Mouse (Mus musculus) MEL (cell line): ENCODE data around the gene Tmem144. TPM values are rescaled to one million over a fixed set of nuclear protein-coding genes. Genes with fewer than 3 reads are reported as not detected.
A peak's percentile ranks its signal among the peaks of the same experiment; 100 is the strongest.

Source experiments
- DNase-seq: peaks from one replicate; pipeline ENCODE4 v3.0.0; 2011; ENCODE audit warnings: low read depth, low spot score
- H3K27ac ChIP-seq: 2 replicates; pipeline ENCODE4 v1.5.1; 2012; ENCODE audit warnings: low read depth, mild to moderate bottlenecking, control low read depth, low read length, moderate library complexity; ENCODE audit not compliant: control insufficient read depth
- H3K27me3 ChIP-seq, 2 experiments: fragments of 150-350 bp in 1 of 2; sonication (generic) in 1 of 2; 2 replicates each; pipeline ENCODE4 v1.6.1; 2012; ENCODE audit warnings: low read length in 2 of 2, mild to moderate bottlenecking in 2 of 2, improper control_type of control experiment in 1 of 2, moderate library complexity in 1 of 2; ENCODE audit not compliant: insufficient read depth in 2 of 2, control insufficient read depth in 1 of 2
- H3K36me3 ChIP-seq, 2 experiments: 2 replicates each; pipeline ENCODE4 v1.6.1; 2012 to 2014; ENCODE audit warnings: low read length in 2 of 2, improper control_type of control experiment in 1 of 2, inconsistent platforms in 1 of 2, mild to moderate bottlenecking in 1 of 2; ENCODE audit not compliant: insufficient read depth in 2 of 2, control insufficient read depth in 1 of 2
- H3K4me1 ChIP-seq, 2 experiments: fragments of 150-350 bp in 1 of 2; sonication (generic) in 1 of 2; 2 replicates each; pipeline ENCODE4 v1.6.1; 2012; ENCODE audit warnings: low read length in 2 of 2, improper control_type of control experiment in 1 of 2, mild to moderate bottlenecking in 1 of 2; ENCODE audit not compliant: insufficient read depth in 2 of 2, control insufficient read depth in 1 of 2
- H3K4me3 ChIP-seq, 2 experiments: fragments of 150-350 bp in 1 of 2; sonication (generic) in 1 of 2; 2 replicates each; pipeline ENCODE4 v1.5.1; 2012; ENCODE audit warnings: low read depth in 2 of 2, low read length in 2 of 2, mild to moderate bottlenecking in 2 of 2, moderate library complexity in 2 of 2, control low read depth in 1 of 2, improper control_type of control experiment in 1 of 2; ENCODE audit not compliant: control insufficient read depth in 1 of 2, insufficient read depth in 1 of 2
- H3K79me2 ChIP-seq: 2 replicates; pipeline ENCODE4 v1.6.1; 2012; ENCODE audit warnings: mild to moderate bottlenecking, low read length, moderate library complexity; ENCODE audit not compliant: control insufficient read depth, poor library complexity, insufficient read depth
- H3K9ac ChIP-seq: 2 replicates; pipeline ENCODE4 v1.6.1; 2012; ENCODE audit warnings: low read depth, mild to moderate bottlenecking, control low read depth, low read length, moderate library complexity; ENCODE audit not compliant: control insufficient read depth, poor library complexity, severe bottlenecking
- H3K9me3 ChIP-seq: fragments of 150-350 bp; sonication (generic); replicated peaks from 2 replicates; pipeline ENCODE4 v1.6.1; 2012; ENCODE audit warnings: mild to moderate bottlenecking, low read length, improper control_type of control experiment, moderate library complexity; ENCODE audit not compliant: insufficient read depth
- CHD1 ChIP-seq: IDR thresholded peaks from 2 replicates; pipeline ENCODE4 v1.6.1; 2012; ENCODE audit warnings: low read depth, mild to moderate bottlenecking, inconsistent platforms, low read length, improper control_type of control experiment
- CHD2 ChIP-seq: IDR thresholded peaks from 2 replicates; pipeline ENCODE4 v1.6.1; 2011; ENCODE audit warnings: low read length, improper control_type of control experiment
- CTCF ChIP-seq, 3 experiments: IDR thresholded peaks in 2 of 3; conservative IDR thresholded peaks in 1 of 3; 2 replicates each; pipeline ENCODE4 v1.5.1; 2011 to 2012; ENCODE audit warnings: low read length in 3 of 3, low read depth in 2 of 3, mild to moderate bottlenecking in 2 of 3, improper control_type of control experiment in 1 of 3, inconsistent platforms in 1 of 3, mixed read lengths in 1 of 3, moderate library complexity in 1 of 3; ENCODE audit not compliant: control insufficient read depth in 1 of 3, insufficient read depth in 1 of 3, poor library complexity in 1 of 3, severe bottlenecking in 1 of 3
- E2F4 ChIP-seq: IDR thresholded peaks from 2 replicates; pipeline ENCODE4 v1.6.1; 2011; ENCODE audit warnings: low read depth, low read length, improper control_type of control experiment, borderline replicate concordance
- ELF1 ChIP-seq: IDR thresholded peaks from 2 replicates; pipeline ENCODE4 v1.6.1; 2014; ENCODE audit warnings: low read depth, mild to moderate bottlenecking, inconsistent platforms, low read length, improper control_type of control experiment, moderate library complexity
- EP300 ChIP-seq, 2 experiments: IDR thresholded peaks; 2 replicates each; pipeline ENCODE4 v1.6.1; 2011; ENCODE audit warnings: improper control_type of control experiment in 2 of 2, low read length in 2 of 2, low read depth in 1 of 2, mild to moderate bottlenecking in 1 of 2
- ETS1 ChIP-seq: IDR thresholded peaks from 2 replicates; pipeline ENCODE4 v1.6.1; 2012; ENCODE audit warnings: low read depth, mild to moderate bottlenecking, inconsistent platforms, low read length, improper control_type of control experiment, moderate library complexity
- GABPA ChIP-seq: IDR thresholded peaks from 2 replicates; pipeline ENCODE4 v1.6.1; 2012; ENCODE audit warnings: low read depth, mild to moderate bottlenecking, inconsistent platforms, low read length, improper control_type of control experiment, moderate library complexity
- GATA1 ChIP-seq: IDR thresholded peaks from 2 replicates; pipeline ENCODE4 v1.6.1; 2011; ENCODE audit warnings: low read depth, low read length, improper control_type of control experiment
- HCFC1 ChIP-seq: IDR thresholded peaks from 2 replicates; pipeline ENCODE4 v1.6.1; 2012; ENCODE audit warnings: low read depth, mild to moderate bottlenecking, inconsistent platforms, low read length, improper control_type of control experiment, moderate library complexity
- JUND ChIP-seq: IDR thresholded peaks from 2 replicates; pipeline ENCODE4 v1.6.1; 2011; ENCODE audit warnings: low read depth, mild to moderate bottlenecking, improper control_type of control experiment, low read length
- KAT2A ChIP-seq: conservative IDR thresholded peaks from 2 replicates; pipeline ENCODE4 v1.6.1; 2012; ENCODE audit warnings: low read depth, low read length, improper control_type of control experiment, inconsistent platforms
- MAX ChIP-seq: IDR thresholded peaks from 2 replicates; pipeline ENCODE4 v1.6.1; 2011; ENCODE audit warnings: low read length, improper control_type of control experiment
- MAZ ChIP-seq: IDR thresholded peaks from 2 replicates; pipeline ENCODE4 v1.6.1; 2012; ENCODE audit warnings: low read depth, mild to moderate bottlenecking, inconsistent platforms, low read length, improper control_type of control experiment
- MEF2A ChIP-seq: IDR thresholded peaks from 2 replicates; pipeline ENCODE4 v1.6.1; 2014; ENCODE audit warnings: low read depth, mild to moderate bottlenecking, inconsistent platforms, low read length, improper control_type of control experiment; ENCODE audit not compliant: poor library complexity, insufficient replicate concordance, severe bottlenecking; ENCODE audit errors: extremely low read depth
- MXI1 ChIP-seq: IDR thresholded peaks from 2 replicates; pipeline ENCODE4 v1.6.1; 2011; ENCODE audit warnings: mild to moderate bottlenecking, low read depth, low read length, improper control_type of control experiment
- MYB ChIP-seq: IDR thresholded peaks from 2 replicates; pipeline ENCODE4 v1.6.1; 2011; ENCODE audit warnings: mild to moderate bottlenecking, low read depth, low read length, improper control_type of control experiment
- MYC ChIP-seq: IDR thresholded peaks from 2 replicates; pipeline ENCODE4 v1.6.1; 2011; ENCODE audit warnings: low read depth, mild to moderate bottlenecking, low read length, improper control_type of control experiment, moderate library complexity
- NELFE ChIP-seq: IDR thresholded peaks from 2 replicates; pipeline ENCODE4 v1.6.1; 2011; ENCODE audit warnings: low read depth, low read length, improper control_type of control experiment
- NRF1 ChIP-seq: IDR thresholded peaks from 2 replicates; pipeline ENCODE4 v1.6.1; 2014; ENCODE audit warnings: low read depth, mild to moderate bottlenecking, inconsistent platforms, low read length, improper control_type of control experiment, moderate library complexity; ENCODE audit not compliant: poor library complexity, insufficient read depth, severe bottlenecking
- POLR2A ChIP-seq, 2 experiments: IDR thresholded peaks; 2 replicates each; pipeline ENCODE4 v1.6.1; 2011 to 2012; ENCODE audit warnings: low read length in 2 of 2, mild to moderate bottlenecking in 2 of 2, control low read depth in 1 of 2, improper control_type of control experiment in 1 of 2, low read depth in 1 of 2, moderate library complexity in 1 of 2; ENCODE audit not compliant: control insufficient read depth in 1 of 2, insufficient read depth in 1 of 2, poor library complexity in 1 of 2
- POLR2AphosphoS2 ChIP-seq: IDR thresholded peaks from 2 replicates; pipeline ENCODE4 v1.6.1; 2011; ENCODE audit warnings: low read length, improper control_type of control experiment
- RAD21 ChIP-seq: IDR thresholded peaks from 2 replicates; pipeline ENCODE4 v1.6.1; 2011; ENCODE audit warnings: mild to moderate bottlenecking, low read depth, low read length, improper control_type of control experiment
- RCOR1 ChIP-seq: IDR thresholded peaks from 2 replicates; pipeline ENCODE4 v1.6.1; 2012; ENCODE audit warnings: low read depth, mild to moderate bottlenecking, inconsistent platforms, low read length, improper control_type of control experiment
- SIN3A ChIP-seq: IDR thresholded peaks from 2 replicates; pipeline ENCODE4 v1.6.1; 2012; ENCODE audit warnings: low read length, improper control_type of control experiment, inconsistent platforms
- SMC3 ChIP-seq: IDR thresholded peaks from 2 replicates; pipeline ENCODE4 v1.6.1; 2011; ENCODE audit warnings: low read depth, low read length, improper control_type of control experiment
- TAL1 ChIP-seq: IDR thresholded peaks from 2 replicates; pipeline ENCODE4 v1.6.1; 2012; ENCODE audit warnings: mild to moderate bottlenecking, inconsistent platforms, low read length, moderate library complexity, mixed read lengths
- TBP ChIP-seq: IDR thresholded peaks from 2 replicates; pipeline ENCODE4 v1.8.0; 2011; ENCODE audit warnings: low read depth, low read length, improper control_type of control experiment
- TCF12 ChIP-seq: IDR thresholded peaks from 2 replicates; pipeline ENCODE4 v1.6.1; 2014; ENCODE audit warnings: low read depth, mild to moderate bottlenecking, inconsistent platforms, low read length, improper control_type of control experiment, moderate library complexity
- UBTF ChIP-seq: IDR thresholded peaks from 2 replicates; pipeline ENCODE4 v1.6.1; 2012; ENCODE audit warnings: low read depth, mild to moderate bottlenecking, inconsistent platforms, low read length, improper control_type of control experiment, moderate library complexity, borderline replicate concordance; ENCODE audit not compliant: insufficient read depth
- USF2 ChIP-seq, 2 experiments: IDR thresholded peaks; 2 replicates each; pipeline ENCODE4 v1.6.1; 2011 to 2012; ENCODE audit warnings: improper control_type of control experiment in 2 of 2, low read length in 2 of 2, borderline replicate concordance in 1 of 2, inconsistent platforms in 1 of 2, low read depth in 1 of 2, mild to moderate bottlenecking in 1 of 2; ENCODE audit not compliant: insufficient read depth in 1 of 2
- ZC3H11A ChIP-seq: IDR thresholded peaks from 2 replicates; pipeline ENCODE4 v1.6.1; 2012; ENCODE audit warnings: low read depth, mild to moderate bottlenecking, inconsistent platforms, low read length, improper control_type of control experiment
- ZKSCAN1 ChIP-seq: IDR thresholded peaks from 2 replicates; pipeline ENCODE4 v1.6.1; 2012; ENCODE audit warnings: low read depth, mild to moderate bottlenecking, inconsistent platforms, low read length, improper control_type of control experiment, moderate library complexity
- ZMIZ1 ChIP-seq: IDR thresholded peaks from 2 replicates; pipeline ENCODE4 v1.6.1; 2012; ENCODE audit warnings: low read depth, mild to moderate bottlenecking, inconsistent platforms, low read length, improper control_type of control experiment, moderate library complexity
- polyA plus RNA-seq, 2 experiments: library from polyadenylated mRNA; stranded (reverse) in 1 of 2; unstranded in 1 of 2; fragments of >175 nt in 1 of 2; fragments of >200 nt in 1 of 2; gene quantifications; 2 replicates each; pipeline versions ENCODE4 v1.2.1 to v1.2.4; 2012; ENCODE audit warnings: low replicate concordance in 2 of 2, low read depth in 1 of 2; ENCODE audit not compliant: insufficient read length in 2 of 2, insufficient read depth in 1 of 2, missing spikeins in 1 of 2
- total RNA-seq: library from RNA; depleted of rRNA; stranded (reverse); fragments of 300-350 nt; gene quantifications from 2 replicates; pipeline ENCODE4 v1.2.3, GENCODE M21; 2012

Gene Tmem144
- total and polyA plus RNA-seq, 3 experiments: 0.04 to 0.25 TPM; not detected in 1

- no peak for TF ChIP-seq ZMIZ1
- no peak for TF ChIP-seq SMC3
These were observed 33.2 kb upstream of the Tmem144 start (continued) for GRCm38 (mm10) chr3:79885686-79886356.

- peak; percentile 87 for DNase-seq
- H3K4me3 ChIP-seq: peak overlapping the region; percentile 62 to 68
- peak; percentile 91 for TF ChIP-seq ZC3H11A
- no peak for TF ChIP-seq GABPA
- TF ChIP-seq MAX: 0 out of 2 replicates have a peak, but pooled peaks have one; percentile 5
- TF ChIP-seq HCFC1: no peak
- TF ChIP-seq MEF2A: no peak
- peak; percentile 70; the same call in 1 of the 2 replicates for TF ChIP-seq CHD1
- TF ChIP-seq USF2 (IDR thresholded peaks at IDR 0.05; ENCODE audit: borderline replicate concordance in 1 of 2, insufficient read depth in 1 of 2, low read depth in 1 of 2, low read length in 2 of 2): no peak
- peak; percentile 94 for TF ChIP-seq SMC3
- no peak for TF ChIP-seq POLR2A (IDR thresholded peaks at IDR 0.05; ENCODE audit: control insufficient read depth in 1 of 2, insufficient read depth in 1 of 2, low read depth in 1 of 2, low read length in 2 of 2, poor library complexity in 1 of 2)
- no peak for TF ChIP-seq CHD2
- TF ChIP-seq NRF1: no peak
- TF ChIP-seq TAL1: no peak
- no peak for TF ChIP-seq UBTF
- TF ChIP-seq RCOR1: no peak
- TF ChIP-seq ELF1: no peak
- peak; percentile 51 to 84 (median 72) for TF ChIP-seq CTCF (IDR thresholded peaks at IDR 0.05 in 2 of 3, conservative IDR thresholded peaks at IDR 0.05 in 1 of 3; ENCODE audit: control insufficient read depth in 1 of 3, insufficient read depth in 1 of 3, low read depth in 2 of 3, low read length in 3 of 3, poor library complexity in 1 of 3, severe bottlenecking in 1 of 3)
- no peak for TF ChIP-seq ZKSCAN1
- TF ChIP-seq MAZ: 0 out of 2 replicates have a peak, but pooled peaks have one; percentile 49
- peak; percentile 47 for TF ChIP-seq MXI1
- no peak for TF ChIP-seq E2F4
- TF ChIP-seq TBP: no peak
- TF ChIP-seq MYB: no peak
- no peak for TF ChIP-seq ZMIZ1
- no peak for TF ChIP-seq EP300 (IDR thresholded peaks at IDR 0.05; ENCODE audit: low read depth in 1 of 2, low read length in 2 of 2)
- TF ChIP-seq GATA1: no peak
- TF ChIP-seq MYC: no peak
- no peak for TF ChIP-seq KAT2A
- no peak for TF ChIP-seq JUND
- TF ChIP-seq RAD21: peak; percentile 86
- 0 out of 2 replicates have a peak, but pooled peaks have one; percentile 11 for TF ChIP-seq TCF12
- no peak for TF ChIP-seq NELFE
- TF ChIP-seq ETS1: no peak
- peak; percentile 72; the same call in 1 of the 2 replicates for TF ChIP-seq SIN3A
- TF ChIP-seq POLR2AphosphoS2: no peak
These were observed 32.2 kb upstream of the Tmem144 start for GRCm38 (mm10) chr3:79884761-79885189.

More at GRCm38 (mm10) chr3:79884761-79885189, 32.2 kb upstream of the Tmem144 start:
- H3K79me2 ChIP-seq: peaks cover 1% of the 10 kb centered on the region; the same call in 1 of the 2 replicates
- H3K9me3 ChIP-seq: no peaks in the 10 kb centered on the region
- H3K9ac ChIP-seq: peak overlapping the region; percentile 65
- no peaks in the 10 kb centered on the region; a peak in 2 of 4 replicates for H3K27me3 ChIP-seq
- H3K36me3 ChIP-seq: peaks cover 0 to 9% of the 10 kb centered on the region in 2 experiments; a peak in 2 of 4 replicates
- peaks cover 0 to 7% of the 10 kb centered on the region in 2 experiments; a peak in 3 of 4 replicates for H3K4me1 ChIP-seq
- H3K27ac ChIP-seq: peak overlapping the region; percentile 69
